Mouse (Mus musculus): ENCODE data around the gene Hoxc10. TPM values are rescaled to one million over a fixed set of nuclear protein-coding genes. Genes with fewer than 3 reads are reported as not detected.

Hoxc10 gene
- not detected in 2 replicates for polyA plus RNA-seq (2012; rRNA removed)

DNA sequence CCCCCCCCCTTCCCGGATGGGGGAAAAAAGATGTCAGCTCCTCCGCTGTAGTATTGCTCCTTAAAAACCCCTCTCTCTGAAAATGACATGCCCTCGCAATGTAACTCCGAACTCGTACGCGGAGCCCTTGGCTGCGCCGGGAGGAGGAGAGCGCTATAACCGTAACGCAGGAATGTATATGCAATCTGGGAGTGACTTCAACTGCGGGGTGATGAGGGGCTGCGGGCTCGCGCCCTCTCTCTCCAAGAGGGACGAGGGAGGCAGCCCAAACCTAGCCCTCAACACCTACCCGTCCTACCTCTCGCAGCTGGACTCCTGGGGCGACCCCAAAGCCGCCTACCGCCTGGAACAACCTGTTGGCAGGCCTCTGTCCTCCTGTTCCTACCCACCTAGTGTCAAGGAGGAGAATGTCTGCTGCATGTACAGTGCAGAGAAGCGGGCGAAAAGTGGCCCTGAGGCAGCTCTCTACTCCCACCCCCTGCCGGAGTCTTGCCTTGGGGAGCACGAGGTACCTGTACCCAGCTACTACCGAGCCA lies at the start of gene Hoxc10:
Hoxc10 (plus strand) TSS at position 21 of the 536 bp plus-strand sequence.

GRCm38 (mm10) chr15:102921053-102922011 lies 45.3 kb upstream of the Hoxc10 start, which contains the start of gene Hoxc13:
TSS of gene Hoxc13 (plus strand) at chr15:102921103.

DNA sequence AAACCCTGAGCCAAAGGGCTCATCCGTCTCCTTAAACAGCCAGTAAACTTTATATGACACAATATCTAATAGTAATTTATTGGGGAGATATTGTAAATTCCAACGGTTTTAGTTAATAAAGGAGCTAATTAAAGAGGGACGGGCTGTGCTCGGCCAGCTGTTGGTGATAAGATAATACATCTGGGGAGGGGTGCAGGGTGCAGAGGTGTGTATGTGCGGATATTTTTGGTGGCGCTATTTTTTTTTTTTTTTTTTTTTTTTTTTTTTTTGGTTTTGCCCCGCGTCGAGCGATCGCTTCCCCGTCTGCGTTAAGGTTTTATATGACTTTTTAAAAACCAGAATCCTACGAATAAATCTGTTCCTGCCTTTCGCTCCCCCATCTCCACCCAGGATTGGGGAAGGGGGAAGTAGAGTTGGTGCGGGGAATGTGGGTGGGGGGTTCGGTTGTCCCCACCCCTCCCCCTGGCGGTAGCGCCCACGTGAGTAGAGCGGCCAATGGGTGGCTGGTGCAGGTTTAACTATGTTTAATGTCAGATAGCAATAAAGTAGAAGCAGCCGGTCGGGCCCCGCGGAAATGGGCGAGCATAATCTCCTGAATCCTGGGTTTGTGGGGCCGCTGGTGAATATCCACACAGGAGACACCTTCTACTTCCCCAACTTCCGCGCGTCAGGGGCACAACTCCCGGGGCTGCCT lies 30.2 kb upstream of the Hoxc10 start, which contains the start of gene Hoxc12:
Hoxc12 (plus strand) TSS at position 479 of the 694 bp plus-strand sequence.

DNA sequence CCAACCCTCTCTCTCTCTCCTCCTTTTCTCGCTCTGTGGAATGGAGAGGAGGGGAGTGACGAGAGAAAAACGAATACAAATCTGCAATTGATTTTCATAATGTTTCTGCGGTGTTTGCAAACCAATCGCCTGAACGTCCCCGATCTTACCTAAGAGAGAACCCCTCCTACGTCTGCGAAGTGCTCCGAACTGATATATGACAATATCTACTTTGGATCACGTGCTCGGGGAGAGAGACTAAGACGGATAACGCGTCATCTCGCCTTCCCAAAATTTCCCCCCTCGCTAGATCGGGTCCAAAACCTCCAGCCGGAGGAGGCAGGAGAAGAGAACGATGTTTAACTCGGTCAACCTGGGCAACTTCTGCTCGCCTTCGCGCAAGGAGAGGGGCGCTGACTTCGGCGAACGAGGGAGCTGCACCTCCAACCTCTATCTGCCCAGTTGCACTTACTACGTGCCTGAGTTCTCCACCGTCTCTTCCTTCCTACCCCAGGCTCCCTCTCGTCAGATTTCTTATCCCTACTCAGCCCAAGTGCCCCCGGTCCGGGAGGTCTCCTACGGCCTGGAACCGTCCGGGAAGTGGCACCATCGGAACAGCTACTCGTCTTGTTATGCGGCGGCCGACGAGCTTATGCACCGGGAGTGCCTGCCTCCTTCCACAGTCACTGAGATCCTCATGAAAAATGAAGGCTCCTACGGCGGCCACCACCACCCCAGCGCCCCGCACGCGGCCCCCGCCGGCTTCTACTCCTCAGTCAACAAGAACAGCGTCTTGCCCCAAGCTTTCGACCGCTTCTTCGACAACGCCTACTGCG lies 12.2 kb upstream of the Hoxc10 start, which contains the start of gene Hoxc11:
Hoxc11 (plus strand) TSS at position 236 of the 815 bp plus-strand sequence.

GRCm38 (mm10) chr15:102967312-102967510 lies 615 bp downstream of the Hoxc10 start, which contains the start of gene Hoxc5:
TSS of gene Hoxc5 (plus strand) at chr15:102967443.

DNA sequence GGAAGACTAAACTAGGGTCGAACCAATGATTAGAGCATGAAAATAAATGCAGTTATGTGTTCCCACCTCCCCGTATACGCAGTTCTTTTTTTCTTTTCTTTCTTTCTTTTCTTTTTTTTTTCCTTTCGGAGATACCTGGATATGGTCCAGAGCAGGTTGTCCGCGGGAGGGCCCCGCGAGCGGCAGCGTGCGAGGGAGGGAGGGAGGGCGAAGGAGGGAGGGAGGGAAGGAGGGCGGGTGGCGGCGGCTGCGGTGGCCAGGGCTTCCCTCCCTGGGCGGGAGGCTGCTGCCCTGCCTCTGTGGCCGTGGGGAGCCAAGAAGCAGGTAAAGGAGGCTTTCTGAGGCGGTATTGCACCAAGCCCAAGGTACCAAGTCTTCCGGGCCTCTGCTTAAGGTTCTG lies 9.6 kb downstream of the Hoxc10 start, which contains the start of gene Hoxc9:
Hoxc9 (plus strand) TSS at position 269 of the 400 bp plus-strand sequence.

DNA sequence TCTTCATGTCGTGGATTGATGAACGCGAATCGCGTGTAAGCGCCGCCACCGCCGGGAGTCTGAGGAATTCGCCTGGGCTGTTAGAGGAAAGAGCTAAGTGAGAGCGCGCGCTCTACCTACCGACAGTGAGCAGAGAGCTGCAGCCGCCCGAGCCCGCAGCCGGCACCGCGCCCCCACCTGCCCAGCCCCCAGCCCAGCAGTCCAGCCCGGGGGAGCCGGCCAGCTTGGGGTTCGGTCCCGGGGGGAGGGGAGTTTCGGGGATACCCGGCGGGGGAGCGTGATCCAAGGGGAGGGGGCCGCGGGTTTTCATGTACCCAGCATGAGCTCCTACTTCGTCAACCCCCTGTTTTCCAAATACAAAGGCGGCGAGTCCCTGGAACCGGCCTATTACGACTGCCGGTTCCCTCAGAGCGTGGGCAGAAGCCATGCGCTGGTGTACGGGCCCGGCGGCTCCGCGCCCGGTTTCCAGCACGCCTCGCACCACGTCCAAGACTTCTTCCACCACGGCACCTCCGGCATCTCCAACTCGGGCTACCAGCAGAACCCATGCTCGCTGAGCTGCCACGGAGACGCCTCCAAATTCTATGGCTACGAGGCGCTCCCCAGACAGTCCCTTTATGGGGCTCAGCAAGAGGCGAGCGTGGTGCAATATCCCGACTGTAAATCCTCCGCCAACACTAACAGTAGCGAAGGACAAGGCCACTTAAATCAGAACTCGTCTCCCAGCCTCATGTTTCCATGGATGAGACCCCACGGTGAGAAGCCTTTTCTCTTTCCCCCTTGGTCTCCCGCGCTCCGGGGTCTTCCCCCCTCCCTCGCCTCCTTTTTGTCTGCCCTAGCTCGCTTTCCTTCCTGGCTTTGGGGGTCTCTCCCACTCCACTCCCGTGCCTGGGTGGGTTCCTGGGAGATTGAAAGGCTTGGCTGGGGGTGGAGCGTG lies 24.1 kb downstream of the Hoxc10 start, which contains the start of gene Hoxc8:
Hoxc8 (plus strand) TSS at position 147 of the 937 bp plus-strand sequence.

DNA sequence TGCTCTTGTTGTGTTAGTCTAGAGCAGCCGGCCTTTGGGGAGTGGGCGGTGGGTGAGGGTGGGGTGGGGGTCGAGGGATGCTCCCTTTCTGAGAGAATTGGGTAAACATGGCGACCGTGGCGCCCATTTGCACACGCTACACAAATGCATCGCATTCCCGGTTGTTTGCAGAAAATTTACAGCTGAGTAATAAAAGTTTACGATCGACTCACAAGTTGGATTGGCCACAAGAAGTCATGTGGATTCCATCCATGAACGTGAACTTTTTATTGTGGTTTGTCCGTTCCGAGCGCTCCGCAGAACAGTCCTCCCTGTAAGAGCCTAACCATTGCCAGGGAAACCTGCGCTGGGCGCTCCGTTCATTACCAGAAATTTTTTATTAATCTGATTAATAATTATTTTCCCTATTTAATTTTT lies 31.4 kb downstream of the Hoxc10 start, which contains the start of gene Hoxc6:
Hoxc6 (plus strand) TSS at position 319 of the 417 bp plus-strand sequence.

GRCm38 (mm10) chr15:103018636-103019035 lies 52.0 kb downstream of the Hoxc10 start, which contains the start of gene Hoxc4:
TSS of gene Hoxc4 (plus strand) at chr15:103018934.

Other genes starting within 250 kb of the Hoxc10 start
- 42.1 and 46.6 TPM in 2 replicates for gene Calcoco1, start 244.6 kb upstream of the Hoxc10 start, polyA plus RNA-seq (2012; rRNA removed)
- gene Hoxc13, start 45.7 kb upstream of the Hoxc10 start, polyA plus RNA-seq (2012; rRNA removed) = not detected in 2 replicates
- gene Hoxc12, start 30.0 kb upstream of the Hoxc10 start, polyA plus RNA-seq (2012; rRNA removed) = not detected in 2 replicates
- not detected in 2 replicates for gene Hoxc11, start 12.4 kb upstream of the Hoxc10 start, polyA plus RNA-seq (2012; rRNA removed)
- 0.06 and 0.07 TPM in 2 replicates for gene Hoxc5, start 647 bp downstream of the Hoxc10 start, polyA plus RNA-seq (2012; rRNA removed)
- not detected in 2 replicates for gene Hoxc9, start 9.6 kb downstream of the Hoxc10 start, polyA plus RNA-seq (2012; rRNA removed)
- gene Hoxc8, start 23.8 kb downstream of the Hoxc10 start, polyA plus RNA-seq (2012; rRNA removed) = not detected in 2 replicates
- gene Hoxc6, start 31.5 kb downstream of the Hoxc10 start, polyA plus RNA-seq (2012; rRNA removed) = 0.14 TPM in 1 of 2 replicates, not detected in the other
- 0.10 and 0.28 TPM in 2 replicates for gene Hoxc4, start 52.1 kb downstream of the Hoxc10 start, polyA plus RNA-seq (2012; rRNA removed)
- 27.0 and 30.0 TPM in 2 replicates for gene Smug1, start 200.3 kb downstream of the Hoxc10 start, polyA plus RNA-seq (2012; rRNA removed)

All from central nervous system, embryonic 18 days (tissue).